Mouse (Mus musculus) megakaryocyte, embryonic 14.5 days (primary cell): ENCODE measurements around the gene Lrp5.

Experiments used
- FLI1 ChIP-seq: IDR thresholded peaks from 2 replicates; pipeline ENCODE4 v1.6.1; 2012; ENCODE audit warnings: low read length, inconsistent platforms, mixed read lengths
- GATA1 ChIP-seq: IDR thresholded peaks from 3 replicates; pipeline ENCODE4 v1.6.1; 2012; ENCODE audit warnings: mixed read lengths, low read length, inconsistent platforms, borderline replicate concordance

DNA sequence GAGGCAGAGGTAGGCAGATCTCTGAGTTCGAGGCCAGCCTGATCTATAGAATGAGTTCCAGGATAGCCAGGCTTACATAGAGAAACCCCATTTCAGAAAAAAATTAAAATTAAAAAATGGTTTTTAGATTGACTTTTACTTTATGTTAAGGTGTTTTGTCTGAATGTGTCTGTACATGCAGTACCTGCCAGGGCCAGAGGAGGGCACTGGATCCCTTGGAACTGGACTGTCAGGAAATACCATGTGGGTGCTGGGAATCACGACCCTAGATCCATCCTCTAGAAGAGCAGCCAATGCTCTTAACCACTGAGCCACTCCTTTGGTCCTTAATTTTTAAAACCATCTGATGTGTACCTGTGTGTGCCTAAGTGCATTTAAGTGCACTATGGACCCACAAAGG, 67.0 kb downstream of the Lrp5 start:
- TF ChIP-seq GATA1 (no peak), FLI1 (no peak)
